Mouse (Mus musculus): ENCODE measurements around the gene Vars. TPM values are rescaled to one million over a fixed set of nuclear protein-coding genes. Genes with fewer than 3 reads are reported as not detected.
"Not testable (repeated sequence)": the region's sequence is repeated elsewhere in the genome, so short reads cannot be mapped to it uniquely, and the experiment has no call there.

The Vars gene
- polyA plus RNA-seq, 1 experiment from 2014 or later = 74.0 TPM

DNA sequence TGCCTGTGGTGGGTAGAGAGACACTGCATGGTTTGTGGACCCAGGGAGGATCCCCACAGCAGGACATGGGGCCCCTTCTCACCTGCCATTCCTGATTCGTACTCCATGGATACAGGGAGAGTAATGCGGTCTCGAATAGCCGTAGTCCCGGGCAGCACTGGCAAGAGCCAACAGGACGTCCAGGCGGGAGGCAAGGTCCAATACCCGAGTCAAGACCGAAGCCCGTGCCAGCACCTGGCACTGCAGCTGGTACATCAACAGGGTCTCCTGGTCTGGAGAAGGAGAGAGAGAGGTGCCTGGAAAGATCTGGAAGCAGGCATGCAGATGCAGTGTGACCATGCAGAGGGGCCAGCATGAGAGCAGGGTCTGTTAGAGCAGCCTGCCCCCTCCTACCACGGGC lies 30.5 kb downstream of the Vars start:
- Histone ChIP-seq H3K4me1 (replicated peaks; ENCODE audit: control insufficient read depth, insufficient read depth, low read length) (no peaks in the 10 kb centered on the region), H3K27ac (ENCODE audit: low read depth, low read length) (no peak overlapping the region), H3K4me2 (replicated peaks; ENCODE audit: low read depth) (no peak overlapping the region), H3K9ac (ENCODE audit: low read depth, low read length) (no peak overlapping the region), H3K4me3 (ENCODE audit: low read depth, low read length) (no peak overlapping the region), H3K36me3 (ENCODE audit: control insufficient read depth, insufficient read depth) (no peaks in the 10 kb centered on the region), H3K27me3 (replicated peaks; ENCODE audit: control insufficient read depth, insufficient read depth, low read length) (no peaks in the 10 kb centered on the region), H3K9me3 (ENCODE audit: control insufficient read depth) (no peaks in the 10 kb centered on the region)
- 90% methylated on average over 11 of the region's 11 CpGs for WGBS
- no peak for ATAC-seq
- no peak for TF ChIP-seq CTCF (IDR thresholded peaks at IDR 0.05; ENCODE audit: low read depth)

DNA sequence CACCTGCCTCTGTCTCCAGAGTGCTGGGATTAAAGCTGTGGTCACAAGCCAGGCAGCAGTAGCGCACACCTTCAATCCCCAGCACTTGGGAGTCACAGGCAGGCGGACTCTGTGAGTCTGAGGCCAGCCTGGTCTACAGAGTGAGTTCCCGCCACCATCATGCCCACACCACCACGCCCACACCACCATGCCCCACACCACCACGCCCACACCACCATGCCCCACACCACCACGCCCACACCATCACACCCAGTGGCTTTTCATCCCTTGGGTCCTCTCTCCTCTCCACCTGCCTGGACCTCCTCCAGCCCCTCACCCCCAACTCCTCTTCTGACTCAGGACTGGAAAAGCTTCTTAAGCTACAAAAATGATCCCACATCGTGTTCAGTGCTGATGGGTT lies 31.1 kb downstream of the Vars start:
- H3K9me3 ChIP-seq (ENCODE audit: control insufficient read depth) = no peaks in the 10 kb centered on the region
- H3K36me3 ChIP-seq (ENCODE audit: control insufficient read depth, insufficient read depth) = no peaks in the 10 kb centered on the region
- no peak for ATAC-seq
- no peaks in the 10 kb centered on the region for H3K4me1 ChIP-seq (replicated peaks; ENCODE audit: control insufficient read depth, insufficient read depth, low read length)
- 85% methylated on average over 7 of the region's 7 CpGs for WGBS
- H3K4me2 ChIP-seq (replicated peaks; ENCODE audit: low read depth) = no peak overlapping the region
- H3K4me3 ChIP-seq (ENCODE audit: low read depth, low read length) = no peak overlapping the region
- no peak overlapping the region for H3K9ac ChIP-seq (ENCODE audit: low read depth, low read length)
- no peaks in the 10 kb centered on the region for H3K27me3 ChIP-seq (replicated peaks; ENCODE audit: control insufficient read depth, insufficient read depth, low read length)
- no peak for TF ChIP-seq CTCF (IDR thresholded peaks at IDR 0.05; ENCODE audit: low read depth)
- H3K27ac ChIP-seq (ENCODE audit: low read depth, low read length) = no peak overlapping the region

DNA sequence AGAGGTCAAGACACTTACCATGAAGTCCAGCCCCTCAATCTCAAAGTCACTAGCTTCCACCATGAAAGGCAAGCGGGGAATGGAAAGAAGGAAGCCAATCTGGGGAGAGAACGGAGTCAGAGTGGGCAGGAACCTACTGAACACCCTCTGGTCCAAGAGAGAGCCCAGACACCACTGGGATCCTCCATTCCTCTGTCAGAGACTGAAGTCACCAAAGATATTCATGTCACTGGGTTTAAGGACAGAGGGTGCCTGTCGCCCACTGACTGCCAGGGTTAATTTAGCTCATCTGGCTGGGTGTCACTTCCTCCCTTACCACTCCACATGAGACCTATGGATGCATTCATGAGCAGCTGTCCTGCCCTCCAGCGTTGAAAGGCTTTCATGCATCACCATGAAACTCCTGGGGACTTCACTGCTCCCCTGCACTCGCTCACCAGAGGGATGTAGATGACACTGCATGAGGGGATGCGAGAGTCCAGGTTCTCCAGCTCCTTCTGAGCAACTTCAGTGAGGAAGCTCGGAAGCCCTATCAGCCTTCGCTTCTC lies 31.6 kb downstream of the Vars start:
- H3K36me3 ChIP-seq (ENCODE audit: control insufficient read depth, insufficient read depth) = no peaks in the 10 kb centered on the region
- H3K4me1 ChIP-seq (replicated peaks; ENCODE audit: control insufficient read depth, insufficient read depth, low read length) = no peaks in the 10 kb centered on the region
- no peaks in the 10 kb centered on the region for H3K9me3 ChIP-seq (ENCODE audit: control insufficient read depth)
- H3K4me2 ChIP-seq (replicated peaks; ENCODE audit: low read depth) = no peak overlapping the region
- H3K9ac ChIP-seq (ENCODE audit: low read depth, low read length) = no peak overlapping the region
- ATAC-seq = no peak
- no peak overlapping the region for H3K4me3 ChIP-seq (ENCODE audit: low read depth, low read length)
- H3K27me3 ChIP-seq (replicated peaks; ENCODE audit: control insufficient read depth, insufficient read depth, low read length) = no peaks in the 10 kb centered on the region
- no peak for TF ChIP-seq CTCF (IDR thresholded peaks at IDR 0.05; ENCODE audit: low read depth)
- H3K27ac ChIP-seq (ENCODE audit: low read depth, low read length) = no peak overlapping the region
- 76% methylated on average over 8 of the region's 8 CpGs for WGBS

DNA sequence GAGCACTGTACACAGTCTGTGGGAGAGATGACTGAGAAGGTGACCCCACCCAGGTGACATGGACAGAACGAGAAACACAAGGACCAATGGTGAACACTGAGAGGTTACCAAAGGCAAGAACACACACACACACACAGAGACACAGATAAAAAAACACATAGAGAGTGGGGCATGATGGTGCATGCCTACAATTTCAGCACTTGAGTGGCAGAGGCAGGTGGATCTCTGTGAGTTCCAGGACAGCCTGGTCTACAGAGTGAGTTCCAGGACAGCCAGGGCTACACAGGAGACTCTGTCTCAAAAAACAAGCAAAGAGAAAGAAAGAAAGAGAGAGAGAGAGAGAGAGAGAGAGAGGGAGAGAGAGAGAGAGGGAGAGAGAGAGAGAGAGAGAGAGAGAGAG lies 32.9 kb downstream of the Vars start:
- not testable (repeated sequence) for H3K27ac ChIP-seq (ENCODE audit: low read depth, low read length); H3K4me1 ChIP-seq (replicated peaks; ENCODE audit: control insufficient read depth, insufficient read depth, low read length); H3K4me2 ChIP-seq (replicated peaks; ENCODE audit: low read depth); H3K27me3 ChIP-seq (replicated peaks; ENCODE audit: control insufficient read depth, insufficient read depth, low read length); H3K4me3 ChIP-seq (ENCODE audit: low read depth, low read length); H3K9ac ChIP-seq (ENCODE audit: low read depth, low read length); ATAC-seq; H3K9me3 ChIP-seq (ENCODE audit: control insufficient read depth); H3K36me3 ChIP-seq (ENCODE audit: control insufficient read depth, insufficient read depth)
- WGBS = 55% methylated on average over 1 of the region's 1 CpGs

DNA sequence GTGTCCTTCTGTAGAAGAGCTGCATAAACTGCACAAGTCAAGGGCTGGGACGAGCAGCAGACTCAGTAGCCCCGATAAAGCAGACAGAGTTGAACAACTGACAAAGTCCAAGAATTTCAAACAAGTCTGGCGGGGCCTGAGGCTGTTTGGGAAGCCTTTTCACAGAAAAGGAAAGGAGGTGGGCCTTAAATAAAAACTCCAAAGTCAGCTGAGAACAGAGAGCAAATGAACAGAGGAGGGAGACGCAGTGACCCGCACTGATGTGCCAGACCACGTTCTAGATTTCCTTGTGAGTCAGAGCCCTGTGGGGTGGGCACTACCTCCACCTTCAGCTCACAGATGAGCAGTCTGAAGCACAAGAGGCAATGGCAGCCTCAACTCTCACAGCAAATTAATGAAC lies 34.1 kb downstream of the Vars start:
- Histone ChIP-seq H3K4me2 (replicated peaks; ENCODE audit: low read depth) (no peak overlapping the region), H3K9me3 (ENCODE audit: control insufficient read depth) (no peaks in the 10 kb centered on the region), H3K4me3 (ENCODE audit: low read depth, low read length) (no peak overlapping the region), H3K27ac (ENCODE audit: low read depth, low read length) (no peak overlapping the region), H3K4me1 (replicated peaks; ENCODE audit: control insufficient read depth, insufficient read depth, low read length) (no peaks in the 10 kb centered on the region), H3K27me3 (replicated peaks; ENCODE audit: control insufficient read depth, insufficient read depth, low read length) (no peaks in the 10 kb centered on the region), H3K9ac (ENCODE audit: low read depth, low read length) (no peak overlapping the region), H3K36me3 (ENCODE audit: control insufficient read depth, insufficient read depth) (no peaks in the 10 kb centered on the region)
- TF ChIP-seq CTCF (IDR thresholded peaks at IDR 0.05; ENCODE audit: low read depth) = no peak
- ATAC-seq = no peak
- WGBS = 35% methylated on average over 6 of the region's 6 CpGs

DNA sequence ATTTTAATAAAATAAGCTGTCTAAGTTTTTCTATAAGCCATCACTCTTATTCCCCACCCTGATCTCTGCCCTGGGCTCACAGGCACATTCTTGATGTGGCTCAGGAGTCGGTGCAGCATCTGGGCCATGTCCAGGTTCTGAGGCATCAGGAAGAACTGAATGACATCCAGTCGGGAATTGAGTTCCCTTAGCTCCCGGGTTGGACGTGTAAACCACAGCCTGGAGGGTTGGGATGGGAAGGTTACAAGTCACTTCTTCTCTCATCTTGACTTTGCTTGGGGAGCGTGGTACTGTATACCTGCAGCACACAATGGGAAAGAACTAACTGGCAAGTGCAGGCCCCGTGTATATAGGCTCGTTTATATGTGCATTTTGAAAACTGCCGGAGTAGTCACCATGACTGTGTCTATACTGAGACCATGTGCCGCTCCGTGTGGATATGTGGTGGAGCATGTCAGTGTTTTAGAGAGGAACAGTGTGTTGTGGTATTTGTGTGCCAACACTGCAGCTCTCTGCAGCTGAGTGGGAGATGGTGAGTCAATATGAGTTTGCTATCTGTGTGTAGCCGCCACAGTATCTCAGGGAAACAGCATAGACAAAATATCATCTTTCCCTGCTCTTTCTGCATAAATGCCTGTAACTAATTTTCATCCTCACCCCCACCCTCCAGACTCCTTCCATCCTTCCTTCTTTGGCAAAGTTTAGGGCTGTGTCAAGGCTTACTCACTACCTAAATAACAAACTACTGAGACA lies 38.5 kb downstream of the Vars start:
- ATAC-seq = no peak
- Histone ChIP-seq H3K9me3 (ENCODE audit: control insufficient read depth) (no peaks in the 10 kb centered on the region), H3K4me2 (replicated peaks; ENCODE audit: low read depth) (no peak overlapping the region), H3K27ac (ENCODE audit: low read depth, low read length) (no peak overlapping the region), H3K4me3 (ENCODE audit: low read depth, low read length) (no peak overlapping the region), H3K36me3 (ENCODE audit: control insufficient read depth, insufficient read depth) (no peaks in the 10 kb centered on the region), H3K9ac (ENCODE audit: low read depth, low read length) (no peak overlapping the region), H3K27me3 (replicated peaks; ENCODE audit: control insufficient read depth, insufficient read depth, low read length) (no peaks in the 10 kb centered on the region), H3K4me1 (replicated peaks; ENCODE audit: control insufficient read depth, insufficient read depth, low read length) (no peaks in the 10 kb centered on the region)
- whole genome bisulfite sequencing = 87% methylated on average over 11 of the region's 11 CpGs
- TF ChIP-seq CTCF (IDR thresholded peaks at IDR 0.05; ENCODE audit: low read depth) = no peak

Measured in intestine, postnatal 0 days (tissue).